Mouse (Mus musculus): Measurements from ENCODE around the gene Slc25a47.

DNA sequence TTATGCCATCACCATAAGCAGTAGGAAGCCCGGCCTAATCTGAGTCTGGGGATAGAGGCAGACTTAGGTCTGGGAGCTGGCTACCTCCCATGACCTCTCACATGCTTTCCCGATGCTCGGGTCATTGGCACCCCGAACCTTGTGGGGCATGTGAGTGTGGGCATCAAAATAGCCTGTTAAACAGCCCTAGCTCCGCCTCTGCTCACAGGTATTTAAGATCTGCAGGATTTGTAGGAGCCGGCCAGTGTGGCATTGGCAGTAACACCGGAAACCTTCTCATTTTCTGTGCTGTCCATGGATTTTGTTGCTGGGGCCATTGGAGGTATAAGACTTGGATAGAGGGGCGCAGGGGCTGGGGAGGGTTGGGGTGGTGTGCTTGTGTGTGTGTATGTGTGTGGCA, 15.0 kb downstream of the Slc25a47 start:
- TF ChIP-seq CTCF (IDR thresholded peaks at IDR 0.05; ENCODE audit: extremely low read depth, insufficient read depth, insufficient read length, insufficient replicate concordance), result no peak
- TF ChIP-seq POLR2A (IDR thresholded peaks at IDR 0.05; ENCODE audit: low read depth, low read length), result no peak
